ENCODE assay signal across 8 mouse cellular contexts in genomic region chr3:32397461-32398174, GRCm38 (mm10). TPM values are rescaled to one million over a fixed set of nuclear protein-coding genes. Genes with fewer than 3 reads are reported as not detected.
DNase-seq lines count a peak whose midpoint lies in the region.

Pik3ca (plus strand) TSS chr3:32397671.

- H3K27me3 ChIP-seq in hindbrain, embryonic 10.5 days (ENCODE audit: insufficient read depth, poor library complexity, severe bottlenecking) = no peaks in the 10 kb centered on the region

- H3K36me3 ChIP-seq in hindbrain, embryonic 10.5 days = no peaks in the 10 kb centered on the region
- H3K36me3 ChIP-seq in macrophage (ENCODE audit: inconsistent target) = no peaks in the 10 kb centered on the region

- H3K79me2 ChIP-seq in macrophage (ENCODE audit: inconsistent target) = peaks cover 51% of the 10 kb centered on the region

- H3K27ac ChIP-seq in hindbrain, embryonic 10.5 days = peak within 1 kb of the TSS; percentile 97
- H3K27ac ChIP-seq in macrophage = peak within 1 kb of the TSS; percentile 84

- peak; percentile 22 for DNase-seq in WW6 (ENCODE audit: low read depth, low spot score)
- peak; percentile 69 for DNase-seq in cerebellum, adult 9-11 months
- DNase-seq in frontal cortex, adult 2 months (ENCODE audit: extremely low spot score in 1 of 2, low spot score in 1 of 2) = peak; percentile 23 to 51
- DNase-seq in hindbrain, embryonic 10.5 days (ENCODE audit: low spot score) = peak; percentile 72
- DNase-seq in layer of hippocampus, postnatal 25 days (ENCODE audit: extremely low spot score in 1 of 2, low spot score in 1 of 2) = peak; percentile 27 to 47
- DNase-seq in right cerebral cortex, adult 2 months (ENCODE audit: low spot score in 2 of 2) = peak; percentile 54 to 59
- DNase-seq in urinary bladder, postnatal 36 days (ENCODE audit: low spot score in 2 of 2) = peak; percentile 35 to 48

- WGBS in hindbrain, embryonic 10.5 days = under 1% methylated on average over 55 of the region's 65 CpGs
- WGBS in macrophage (ENCODE audit: missing documents) = under 1% methylated on average over 59 of the region's 65 CpGs

- H3K4me1 ChIP-seq in hindbrain, embryonic 10.5 days (replicated peaks) = peaks cover 29% of the 10 kb centered on the region

- no peaks in the 10 kb centered on the region for H3K9me3 ChIP-seq in hindbrain, embryonic 10.5 days

- H3K4me3 ChIP-seq in hindbrain, embryonic 10.5 days = peak within 1 kb of the TSS; percentile 93
- H3K4me3 ChIP-seq in macrophage (ENCODE audit: inconsistent target) = peak within 1 kb of the TSS; percentile 75

RNA-seq across cellular contexts. Expression of gene Pik3ca, which starts in this region (rescaled TPM):
- 20.1 and 23.4 TPM in 2 replicates for polyA plus RNA-seq in frontal cortex, adult 2 months (2012; rRNA removed)
- polyA plus RNA-seq in hindbrain, embryonic 10.5 days (2016; fragmentation: Nextera tagmentation; extraction: Ambion mirVana) = 6.8 and 7.4 TPM in 2 replicates
- 10 to 100 TPM; 43.6 to 44.0 TPM for total RNA-seq in layer of hippocampus, postnatal 25 days (2021)
- total RNA-seq in macrophage (2018; cell fraction: chromatin; rRNA removed) = 100 to 1,000 TPM in 7 of 26 experiments, 10 to 100 TPM in 19; 29.7 to 188 (median 55.5) TPM
- 10 to 100 TPM; 23.0 to 67.9 (median 35.7) TPM for total RNA-seq in macrophage (2018; cell fraction: cytosol; rRNA removed)
- 100 to 1,000 TPM in 2 of 26 experiments, 10 to 100 TPM in 24; 31.9 to 151 (median 55.3) TPM for total RNA-seq in macrophage (2018; cell fraction: nucleus; rRNA removed)
- 16.9 to 27.5 TPM (median 25.9 TPM) in 3 replicates for polyA plus RNA-seq in macrophage (2018)

Comparison
In these comparisons a context has a peak if more than half of its experiments do, and no peak if none do; other contexts are left out.
1. Peak in every context shown above with its lines: DNase-seq, H3K4me3 ChIP-seq and H3K27ac ChIP-seq.
2. DNase-seq: peak in every context shown above with its lines; median percentile 72 in hindbrain, embryonic 10.5 days; 69 in cerebellum, adult 9-11 months; 56 in right cerebral cortex, adult 2 months; 42 in urinary bladder, postnatal 36 days; 37 in frontal cortex, adult 2 months; 37 in layer of hippocampus, postnatal 25 days; 22 in WW6.